Mouse (Mus musculus) forebrain, embryonic 10.5 days (tissue): ENCODE measurements around the gene Pias3. TPM values are rescaled to one million over a fixed set of nuclear protein-coding genes. Genes with fewer than 3 reads are reported as not detected.

Experiments used
- DNase-seq: peaks from one replicate; pipeline ENCODE4 v3.0.0-alpha.2; 2017; ENCODE audit warnings: low spot score; ENCODE audit errors: extremely low spot score
- H3K27ac ChIP-seq: fragments of 300-500 bp; sonication (generic); 2 replicates; pipeline ENCODE4 v1.5.1; 2016; ENCODE audit warnings: mild to moderate bottlenecking
- H3K27me3 ChIP-seq: fragments of 300-500 bp; sonication (generic); 2 replicates; pipeline ENCODE4 v1.6.1; 2016; ENCODE audit warnings: mild to moderate bottlenecking; ENCODE audit not compliant: poor library complexity, severe bottlenecking
- H3K36me3 ChIP-seq: fragments of 300-500 bp; sonication (generic); replicated peaks from 2 replicates; pipeline ENCODE4 v1.6.1; 2016; ENCODE audit warnings: mild to moderate bottlenecking, moderate library complexity
- H3K4me1 ChIP-seq: fragments of 300-500 bp; sonication (generic); 2 replicates; pipeline ENCODE4 v1.6.1; 2016
- H3K4me3 ChIP-seq: fragments of 300-500 bp; sonication (generic); 2 replicates; pipeline ENCODE4 v1.5.1; 2016; ENCODE audit warnings: mild to moderate bottlenecking, moderate library complexity
- H3K9me3 ChIP-seq: fragments of 300-500 bp; sonication (generic); 2 replicates; pipeline ENCODE4 v1.6.1; 2016; ENCODE audit warnings: mild to moderate bottlenecking, moderate library complexity
- WGBS: fragments of 180-500 bp; shearing (Covaris S2); methylation state at CpG from one replicate; pipeline ENCODE4 v1.1.7; 2016; 5-methylcytosine and 5-hydroxymethylcytosine counted together
- polyA plus RNA-seq: library from polyadenylated mRNA; unstranded; fragments of >200 nt; fragmentation: Nextera tagmentation; extraction: Ambion mirVana; gene quantifications from 2 replicates; pipeline ENCODE4 v1.2.1, GENCODE M21; 2016

Gene Pias3
- polyA plus RNA-seq, 1 experiment from 2014 or later: 45.2 TPM

DNA sequence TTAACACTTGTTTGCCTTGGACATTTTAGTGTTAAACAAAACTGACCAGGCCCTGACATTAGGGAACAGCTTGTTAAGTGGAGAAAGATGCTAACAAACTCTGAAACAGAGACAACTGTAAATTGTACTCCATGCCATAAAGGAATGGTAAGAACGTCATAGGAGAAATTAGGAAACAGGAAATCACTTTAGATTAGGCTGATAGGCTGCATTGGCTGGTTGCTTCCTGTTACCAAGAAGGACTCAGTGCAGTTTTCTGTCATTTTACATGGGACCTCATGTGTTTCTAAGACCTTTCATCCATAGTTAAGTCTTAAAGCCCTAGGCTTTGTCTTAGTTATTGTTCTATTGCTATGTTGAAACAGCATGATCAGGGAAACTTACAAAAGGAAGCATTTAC is 50.6 kb downstream of the Pias3 start:
- Histone ChIP-seq H3K9me3 (no peaks in the 10 kb centered on the region), H3K4me3 (no peak overlapping the region), H3K36me3 (peaks cover 3% of the 10 kb centered on the region; the same call in 1 of the 2 replicates), H3K27ac (no peak overlapping the region), H3K27me3 (no peaks in the 10 kb centered on the region), H3K4me1 (no peaks in the 10 kb centered on the region)
- DNase-seq: no peak
- WGBS: 80% methylated on average over 1 of the region's 1 CpGs

Other genes with a start within 250 kb of the Pias3 start
- 0.20 TPM in 1 of 2 replicates, not detected in the other for gene BC107364, start 244.1 kb upstream of the Pias3 start, polyA plus RNA-seq
- gene Hfe2, start 171.2 kb upstream of the Pias3 start, polyA plus RNA-seq: 1.6 and 1.8 TPM in 2 replicates
- 26.8 and 27.9 TPM in 2 replicates for gene Txnip, start 138.4 kb upstream of the Pias3 start, polyA plus RNA-seq
- 0.66 and 1.6 TPM in 2 replicates for gene Gm16253, start 119.4 kb upstream of the Pias3 start, polyA plus RNA-seq
- 23.8 and 27.3 TPM in 2 replicates for gene Polr3gl, start 102.2 kb upstream of the Pias3 start, polyA plus RNA-seq
- 1.2 TPM in 2 replicates for gene Ankrd34a, start 99.7 kb upstream of the Pias3 start, polyA plus RNA-seq
- 3.2 and 3.9 TPM in 2 replicates for gene Lix1l, start 95.2 kb upstream of the Pias3 start, polyA plus RNA-seq
- gene Rbm8a, start 66.5 kb upstream of the Pias3 start, polyA plus RNA-seq: 224 and 226 TPM in 2 replicates
- gene Pex11b, start 61.0 kb upstream of the Pias3 start, polyA plus RNA-seq: 36.6 and 40.7 TPM in 2 replicates
- 0.11 and 0.12 TPM in 2 replicates for gene Gm42957, start 60.9 kb upstream of the Pias3 start, polyA plus RNA-seq
- 0.43 and 0.51 TPM in 2 replicates for gene Itga10, start 50.8 kb upstream of the Pias3 start, polyA plus RNA-seq
- gene Ankrd35, start 26.3 kb upstream of the Pias3 start, polyA plus RNA-seq: 0.06 and 0.09 TPM in 2 replicates
- 13.7 and 14.1 TPM in 2 replicates for gene Nudt17, start 12.2 kb downstream of the Pias3 start, polyA plus RNA-seq
- 52.0 and 52.7 TPM in 2 replicates for gene Polr3c, start 31.2 kb downstream of the Pias3 start, polyA plus RNA-seq
- gene Rnf115, start 31.3 kb downstream of the Pias3 start, polyA plus RNA-seq: 70.5 and 75.4 TPM in 2 replicates
- not detected in 2 replicates for gene Pdzk1, start 132.9 kb downstream of the Pias3 start, polyA plus RNA-seq
- 0.05 and 0.18 TPM in 2 replicates for gene Cd160, start 133.0 kb downstream of the Pias3 start, polyA plus RNA-seq
- gene Gja5, start 208.3 kb downstream of the Pias3 start, polyA plus RNA-seq: 4.5 and 5.7 TPM in 2 replicates
- 36.0 and 40.2 TPM in 2 replicates for gene Gpr89, start 209.0 kb downstream of the Pias3 start, polyA plus RNA-seq
- 0.02 TPM in 1 of 2 replicates, not detected in the other for gene Gja8, start 229.6 kb downstream of the Pias3 start, polyA plus RNA-seq